Mouse (Mus musculus): ENCODE data around the gene Gm28551. TPM values are rescaled to one million over a fixed set of nuclear protein-coding genes. Genes with fewer than 3 reads are reported as not detected.
"Not testable (repeated sequence)": the region's sequence is repeated elsewhere in the genome, so short reads cannot be mapped to it uniquely, and the experiment has no call there.

Gene Gm28551
- under 1 TPM; 0.12 to 0.14 TPM for total RNA-seq (2021)
- long read RNA-seq, experiment 1, partial matches to known transcripts: 0 of 1 reads
- long read RNA-seq, experiment 1, other reads (novel, unspliced or antisense): 1 of 1 reads
- long read RNA-seq, experiment 2: 0 reads

- peak; percentile 97 for DNase-seq (ENCODE audit: low spot score)
Observed at GRCm38 (mm10) chr1:53352327-53353261, at the start of gene Gm28551, which contains the start of the genes Asdurf and Asnsd1. TSS of gene Gm28551 (minus strand) at chr1:53352667. TSS of gene Asdurf (minus strand) at chr1:53352619. TSS of gene Asnsd1 (minus strand) at chr1:53352752.

GRCm38 (mm10) chr1:53393936-53394760, 41.7 kb upstream of the Gm28551 start:
- DNase-seq (ENCODE audit: low spot score): not testable (repeated sequence)

- no peak for DNase-seq (ENCODE audit: low spot score)
Observed at GRCm38 (mm10) chr1:53388762-53389161, 36.3 kb upstream of the Gm28551 start.

- no peak for DNase-seq (ENCODE audit: low spot score)
Observed at GRCm38 (mm10) chr1:53384085-53384688, 31.7 kb upstream of the Gm28551 start.

- DNase-seq (ENCODE audit: low spot score): no peak
Observed at GRCm38 (mm10) chr1:53377731-53378130, 25.3 kb upstream of the Gm28551 start.

- DNase-seq (ENCODE audit: low spot score): not testable (repeated sequence)
Observed at GRCm38 (mm10) chr1:53375965-53376364, 23.5 kb upstream of the Gm28551 start.

- no peak for DNase-seq (ENCODE audit: low spot score)
Observed at GRCm38 (mm10) chr1:53358988-53359387, 6.5 kb upstream of the Gm28551 start.

GRCm38 (mm10) chr1:53341071-53341470, 11.4 kb downstream of the Gm28551 start:
- DNase-seq (ENCODE audit: low spot score): no peak

- DNase-seq (ENCODE audit: low spot score): not testable (repeated sequence)
Observed at GRCm38 (mm10) chr1:53337403-53337802, 15.1 kb downstream of the Gm28551 start.

- no peak for DNase-seq (ENCODE audit: low spot score)
Observed at GRCm38 (mm10) chr1:53335465-53335864, 17.0 kb downstream of the Gm28551 start.

GRCm38 (mm10) chr1:53333527-53333926, 18.9 kb downstream of the Gm28551 start:
- DNase-seq (ENCODE audit: low spot score): not testable (repeated sequence)

GRCm38 (mm10) chr1:53324827-53325494, 27.5 kb downstream of the Gm28551 start:
- DNase-seq (ENCODE audit: low spot score): no peak

GRCm38 (mm10) chr1:53324277-53324676, 28.2 kb downstream of the Gm28551 start:
- no peak for DNase-seq (ENCODE audit: low spot score)

- no peak for DNase-seq (ENCODE audit: low spot score)
Observed at GRCm38 (mm10) chr1:53323254-53323653, 29.2 kb downstream of the Gm28551 start.

GRCm38 (mm10) chr1:53321662-53322344, 30.7 kb downstream of the Gm28551 start:
- no peak for DNase-seq (ENCODE audit: low spot score)

- peak; percentile 81 for DNase-seq (ENCODE audit: low spot score)
Observed at GRCm38 (mm10) chr1:53312989-53313967, 39.2 kb downstream of the Gm28551 start, which contains the start of gene Osgepl1. TSS of gene Osgepl1 (plus strand) at chr1:53313624.

GRCm38 (mm10) chr1:53300506-53300905, 52.0 kb downstream of the Gm28551 start:
- DNase-seq (ENCODE audit: low spot score): no peak

- peak; percentile 96 for DNase-seq (ENCODE audit: low spot score)
Observed at GRCm38 (mm10) chr1:53296581-53297383, 55.7 kb downstream of the Gm28551 start, which contains the start of the genes Pms1, Ormdl1 and Gm28778. TSS of gene Pms1 (minus strand) at chr1:53297018. TSS of gene Ormdl1 (plus strand) at chr1:53297095. TSS of gene Gm28778 (plus strand) at chr1:53297111.

Data from gastrocnemius, adult 18-20 months (tissue).